Mouse (Mus musculus) forebrain, embryonic 16.5 days (tissue): ENCODE results near the gene Traf2. TPM values are rescaled to one million over a fixed set of nuclear protein-coding genes. Genes with fewer than 3 reads are reported as not detected.

Experiments used
- ATAC-seq: fragments of 200-750 bp; cut with Nextera tagmentation; 2 replicates; pipeline ENCODE4 v1.8.0; 2017; ENCODE audit warnings: mild to moderate bottlenecking, moderate library complexity
- H3K27ac ChIP-seq: fragments of 300-500 bp; sonication (generic); 2 replicates; pipeline ENCODE4 v1.5.1; 2014; ENCODE audit warnings: low read length, control low read depth
- H3K27me3 ChIP-seq: fragments of 300-500 bp; sonication (generic); replicated peaks from 2 replicates; pipeline ENCODE4 v1.6.1; 2014; ENCODE audit warnings: low read length; ENCODE audit not compliant: control insufficient read depth, insufficient read depth
- H3K36me3 ChIP-seq: fragments of 300-500 bp; sonication (generic); 2 replicates; pipeline ENCODE4 v1.6.1; 2014; ENCODE audit not compliant: control insufficient read depth, insufficient read depth
- H3K4me1 ChIP-seq: fragments of 300-500 bp; sonication (generic); replicated peaks from 2 replicates; pipeline ENCODE4 v1.6.1; 2014; ENCODE audit warnings: low read length; ENCODE audit not compliant: control insufficient read depth, insufficient read depth
- H3K4me2 ChIP-seq: fragments of 300-500 bp; sonication (generic); 2 replicates; pipeline ENCODE4 v1.6.1; 2014; ENCODE audit warnings: mild to moderate bottlenecking, low read length, control low read depth
- H3K4me3 ChIP-seq: fragments of 300-500 bp; sonication (generic); replicated peaks from 2 replicates; pipeline ENCODE4 v1.5.1; 2014; ENCODE audit warnings: mild to moderate bottlenecking, low read length, control low read depth
- H3K9ac ChIP-seq: fragments of 300-500 bp; sonication (generic); replicated peaks from 2 replicates; pipeline ENCODE4 v1.6.1; 2014; ENCODE audit warnings: low read depth, low read length, control low read depth
- H3K9me3 ChIP-seq: fragments of 300-500 bp; sonication (generic); 2 replicates; pipeline ENCODE4 v1.6.1; 2016; ENCODE audit warnings: low read length; ENCODE audit not compliant: control insufficient read depth
- WGBS: fragments of 180-500 bp; shearing (Covaris S2); extraction: QIAGEN DNeasy Blood & Tissue Kit; methylation state at CpG from one replicate; pipeline ENCODE4 v1.1.7; 2014; 5-methylcytosine and 5-hydroxymethylcytosine counted together
- polyA plus RNA-seq: library from polyadenylated mRNA; unstranded; fragments of >200 nt; fragmentation: Nextera tagmentation; extraction: Ambion mirVana; gene quantifications from 2 replicates; pipeline ENCODE4 v1.2.1, GENCODE M21; 2015

Traf2 gene
- polyA plus RNA-seq, 1 experiment from 2014 or later, result 26.8 TPM

GRCm38 (mm10) chr2:25576965-25577891 lies 30.5 kb upstream of the Traf2 start:
- Histone ChIP-seq H3K27me3 (peaks cover 54% of the 10 kb centered on the region), H3K4me1 (peaks cover 66% of the 10 kb centered on the region), H3K36me3 (no peaks in the 10 kb centered on the region), H3K9ac (peak overlapping the region; percentile 22; the same call in 1 of the 2 replicates), H3K9me3 (no peaks in the 10 kb centered on the region), H3K4me3 (peak overlapping the region; percentile 25), H3K4me2 (peak overlapping the region; percentile 44), H3K27ac (no peak overlapping the region)
- no peak for ATAC-seq
- 16% methylated on average over 92 of the region's 92 CpGs for WGBS

- Histone ChIP-seq H3K4me3 (peak overlapping the region; percentile 67; the same call in 1 of the 2 replicates), H3K27me3 (peaks cover 54% of the 10 kb centered on the region), H3K9ac (no peak overlapping the region), H3K4me1 (peaks cover 58% of the 10 kb centered on the region), H3K4me2 (peak overlapping the region; percentile 91), H3K9me3 (no peaks in the 10 kb centered on the region), H3K36me3 (no peaks in the 10 kb centered on the region), H3K27ac (no peak overlapping the region)
- ATAC-seq, result no peak
- 76% methylated on average over 16 of the region's 16 CpGs for WGBS
These were observed 29.5 kb upstream of the Traf2 start for GRCm38 (mm10) chr2:25576028-25576850.

- Histone ChIP-seq H3K27me3 (peaks cover 47% of the 10 kb centered on the region), H3K36me3 (no peaks in the 10 kb centered on the region), H3K4me2 (peak overlapping the region; percentile 91), H3K9me3 (no peaks in the 10 kb centered on the region), H3K4me3 (peak overlapping the region; percentile 67), H3K9ac (peak overlapping the region; percentile 65), H3K27ac (peak overlapping the region; percentile 93), H3K4me1 (peaks cover 51% of the 10 kb centered on the region)
- 9% methylated on average over 21 of the region's 21 CpGs for WGBS
- 0 out of 2 replicates have a peak, but pooled peaks have one; percentile 1 for ATAC-seq
These were observed 28.8 kb upstream of the Traf2 start for GRCm38 (mm10) chr2:25575432-25576027.

- under 1% methylated on average over 44 of the region's 45 CpGs for WGBS
- H3K4me1 ChIP-seq, result peaks cover 46% of the 10 kb centered on the region
- no peaks in the 10 kb centered on the region for H3K36me3 ChIP-seq
These were observed 28.1 kb upstream of the Traf2 start, which contains the start of the genes Mamdc4 and Phpt1 for GRCm38 (mm10) chr2:25574579-25575431. Mamdc4 (minus strand) TSS chr2:25574845. Phpt1 (minus strand) TSS chr2:25575224.

GRCm38 (mm10) chr2:25574136-25574535 lies 27.4 kb upstream of the Traf2 start:
- Histone ChIP-seq H3K36me3 (peaks cover 4% of the 10 kb centered on the region), H3K4me3 (peak overlapping the region; percentile 67), H3K27ac (peak overlapping the region; percentile 93; the same call in 1 of the 2 replicates), H3K9me3 (no peaks in the 10 kb centered on the region), H3K9ac (peak overlapping the region; percentile 73), H3K27me3 (peaks cover 33% of the 10 kb centered on the region), H3K4me2 (peak overlapping the region; percentile 87), H3K4me1 (peaks cover 39% of the 10 kb centered on the region)
- no peak for ATAC-seq
- WGBS, result 21% methylated on average over 11 of the region's 11 CpGs

More at GRCm38 (mm10) chr2:25574579-25575431, 28.1 kb upstream of the Traf2 start, which contains the start of the genes Mamdc4 and Phpt1:
- Histone ChIP-seq H3K9me3 (no peaks in the 10 kb centered on the region), H3K4me3 (peak within 1 kb of the TSS; percentile 67), H3K27ac (peak within 1 kb of the TSS; percentile 93), H3K27me3 (peaks cover 40% of the 10 kb centered on the region), H3K9ac (peak within 1 kb of the TSS; percentile 73), H3K4me2 (peak within 1 kb of the TSS; percentile 91)
- peak; percentile 99 for ATAC-seq

GRCm38 (mm10) chr2:25573068-25573467 lies 26.3 kb upstream of the Traf2 start:
- no peak overlapping the region for H3K9ac ChIP-seq
- no peaks in the 10 kb centered on the region for H3K9me3 ChIP-seq
- no peak overlapping the region for H3K27ac ChIP-seq
- no peak overlapping the region for H3K4me2 ChIP-seq
- no peak overlapping the region for H3K4me3 ChIP-seq
- WGBS, result 91% methylated on average over 2 of the region's 2 CpGs
- H3K4me1 ChIP-seq, result peaks cover 33% of the 10 kb centered on the region
- H3K36me3 ChIP-seq, result peaks cover 4% of the 10 kb centered on the region
- peaks cover 23% of the 10 kb centered on the region for H3K27me3 ChIP-seq
- ATAC-seq, result no peak

- Histone ChIP-seq H3K4me2 (no peak overlapping the region), H3K4me1 (peaks cover 23% of the 10 kb centered on the region), H3K27ac (no peak overlapping the region), H3K36me3 (peaks cover 4% of the 10 kb centered on the region), H3K9me3 (no peaks in the 10 kb centered on the region), H3K9ac (no peak overlapping the region), H3K27me3 (peaks cover 4% of the 10 kb centered on the region), H3K4me3 (no peak overlapping the region)
- ATAC-seq, result no peak
- WGBS, result 85% methylated on average over 4 of the region's 4 CpGs
These were observed 24.5 kb upstream of the Traf2 start for GRCm38 (mm10) chr2:25571221-25571620.

GRCm38 (mm10) chr2:25569323-25569722 lies 22.6 kb upstream of the Traf2 start:
- WGBS, result 98% methylated on average over 3 of the region's 3 CpGs
- no peak overlapping the region for H3K27ac ChIP-seq
- H3K4me2 ChIP-seq, result no peak overlapping the region
- H3K9ac ChIP-seq, result no peak overlapping the region
- no peaks in the 10 kb centered on the region for H3K27me3 ChIP-seq
- H3K36me3 ChIP-seq, result peaks cover 4% of the 10 kb centered on the region
- peaks cover 14% of the 10 kb centered on the region for H3K4me1 ChIP-seq
- ATAC-seq, result no peak
- H3K9me3 ChIP-seq, result no peaks in the 10 kb centered on the region
- no peak overlapping the region for H3K4me3 ChIP-seq
